Mouse (Mus musculus): ENCODE data around the gene Grm4. TPM values are rescaled to one million over a fixed set of nuclear protein-coding genes. Genes with fewer than 3 reads are reported as not detected.
"Not testable (repeated sequence)": the region's sequence is repeated elsewhere in the genome, so short reads cannot be mapped to it uniquely, and the experiment has no call there.

The Grm4 gene
- polyA plus RNA-seq, 1 experiment from 2014 or later = 0.02 TPM

GRCm38 (mm10) chr17:27386438-27386837 lies 134.8 kb downstream of the Grm4 start:
- Histone ChIP-seq H3K9ac (no peak overlapping the region), H3K9me3 (replicated peaks) (no peaks in the 10 kb centered on the region), H3K4me1 (replicated peaks) (no peaks in the 10 kb centered on the region; the same call in 1 of the 2 replicates), H3K36me3 (replicated peaks) (no peaks in the 10 kb centered on the region), H3K4me3 (replicated peaks) (no peak overlapping the region), H3K4me2 (no peak overlapping the region), H3K27me3 (no peaks in the 10 kb centered on the region; the same call in 1 of the 2 replicates), H3K27ac (replicated peaks) (no peak overlapping the region)
- WGBS (ENCODE audit: insufficient replicate concordance) = 33% methylated on average over 1 of the region's 1 CpGs
- no peak for ATAC-seq (ENCODE audit: insufficient read depth)

DNA sequence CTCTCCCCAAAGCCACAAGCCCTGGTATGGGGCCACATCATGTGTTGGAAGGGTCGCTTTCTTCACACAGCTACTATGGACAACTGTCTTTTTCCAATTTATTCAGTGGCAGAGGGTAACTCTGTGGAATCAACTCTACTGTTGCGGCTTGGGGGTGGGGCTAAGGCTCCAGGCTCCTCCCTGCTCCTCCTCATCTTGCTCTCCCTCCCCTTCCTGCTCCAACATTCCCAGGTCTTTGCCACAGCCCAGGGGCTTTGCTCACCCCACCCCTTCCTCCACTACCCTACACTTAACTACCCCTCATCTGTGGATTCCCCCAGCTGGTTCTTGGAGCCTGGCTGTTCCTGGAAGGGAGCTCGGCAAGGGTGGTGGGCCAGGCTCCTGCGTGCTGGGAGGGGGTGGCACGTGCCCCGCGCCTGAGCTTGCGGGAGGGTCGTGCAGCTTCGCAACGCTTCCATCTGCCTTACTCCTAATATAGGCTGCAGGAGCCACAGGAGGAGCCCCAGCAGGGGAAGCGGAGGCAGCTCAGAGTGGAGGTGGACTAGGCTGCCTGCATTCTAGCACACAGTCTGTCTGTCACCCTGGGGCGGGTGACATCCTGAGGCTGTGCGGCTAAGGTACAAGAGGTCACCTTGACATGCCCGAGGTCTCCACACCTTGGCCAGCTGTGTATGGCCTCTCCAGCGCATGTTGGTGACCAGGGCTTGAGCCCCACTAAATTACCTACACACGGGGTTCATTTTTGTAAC lies 135.5 kb downstream of the Grm4 start:
- Histone ChIP-seq H3K27ac (replicated peaks) (no peak overlapping the region), H3K4me2 (no peak overlapping the region), H3K4me3 (replicated peaks) (no peak overlapping the region), H3K27me3 (no peaks in the 10 kb centered on the region; the same call in 1 of the 2 replicates), H3K9me3 (replicated peaks) (no peaks in the 10 kb centered on the region), H3K36me3 (replicated peaks) (no peaks in the 10 kb centered on the region), H3K9ac (no peak overlapping the region), H3K4me1 (replicated peaks) (no peaks in the 10 kb centered on the region; the same call in 1 of the 2 replicates)
- 40% methylated on average over 17 of the region's 17 CpGs for WGBS (ENCODE audit: insufficient replicate concordance)
- no peak for ATAC-seq (ENCODE audit: insufficient read depth)

DNA sequence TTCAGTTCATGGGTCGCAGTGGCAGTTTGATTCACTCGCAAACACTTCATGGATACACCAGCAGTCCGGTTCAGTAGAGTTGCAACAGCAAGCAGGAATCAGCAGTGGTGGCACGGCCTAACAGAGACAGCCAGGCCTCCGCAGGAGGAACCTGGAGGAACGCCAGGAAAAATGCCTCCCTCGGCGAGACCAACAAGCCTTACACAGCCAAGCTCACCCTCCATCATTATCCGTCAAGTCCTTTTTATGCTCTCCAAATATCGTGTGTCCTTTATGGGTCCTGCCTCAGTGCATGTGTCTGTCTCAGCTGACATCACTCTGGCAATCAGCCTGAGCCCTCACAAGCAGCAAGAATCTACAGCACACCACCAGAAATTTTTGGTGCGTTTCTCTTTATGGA lies 138.3 kb downstream of the Grm4 start:
- WGBS (ENCODE audit: insufficient replicate concordance) = 73% methylated on average over 11 of the region's 11 CpGs
- Histone ChIP-seq H3K9me3 (replicated peaks) (no peaks in the 10 kb centered on the region), H3K4me2 (no peak overlapping the region), H3K9ac (no peak overlapping the region), H3K4me3 (replicated peaks) (no peak overlapping the region), H3K36me3 (replicated peaks) (no peaks in the 10 kb centered on the region), H3K4me1 (replicated peaks) (no peaks in the 10 kb centered on the region; the same call in 1 of the 2 replicates), H3K27me3 (no peaks in the 10 kb centered on the region), H3K27ac (replicated peaks) (no peak overlapping the region)
- ATAC-seq (ENCODE audit: insufficient read depth) = no peak

- H3K9ac ChIP-seq; H3K27ac ChIP-seq (replicated peaks); ATAC-seq (ENCODE audit: insufficient read depth); H3K4me3 ChIP-seq (replicated peaks); H3K4me1 ChIP-seq (replicated peaks); H3K36me3 ChIP-seq (replicated peaks); H3K9me3 ChIP-seq (replicated peaks); H3K4me2 ChIP-seq; H3K27me3 ChIP-seq: not testable (repeated sequence)
- WGBS (ENCODE audit: insufficient replicate concordance) = 48% methylated on average over 9 of the region's 9 CpGs
Measured at GRCm38 (mm10) chr17:27380911-27381459, 140.2 kb downstream of the Grm4 start.

DNA sequence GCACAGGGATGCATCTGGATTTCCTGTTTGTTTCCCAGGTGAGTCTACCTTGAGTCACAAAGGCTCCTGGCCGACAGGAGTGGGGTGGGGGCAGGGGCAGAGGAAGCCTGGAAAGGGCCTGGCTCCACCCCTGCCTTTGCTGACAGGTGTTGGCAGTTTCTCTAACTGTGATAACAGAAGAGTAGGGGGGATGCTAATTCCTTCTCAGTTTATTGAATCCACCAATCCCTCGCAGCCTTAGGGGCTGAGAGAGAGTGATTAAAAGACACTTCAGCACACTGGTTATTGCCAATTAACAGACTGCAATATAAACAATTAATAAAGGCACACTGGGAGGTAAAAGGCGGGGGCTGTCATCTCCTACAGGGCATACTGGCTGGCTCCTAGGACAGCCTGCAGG lies 142.2 kb downstream of the Grm4 start:
- 30% methylated on average over 3 of the region's 3 CpGs for WGBS (ENCODE audit: insufficient replicate concordance)
- no peaks in the 10 kb centered on the region for H3K36me3 ChIP-seq (replicated peaks)
- H3K9me3 ChIP-seq (replicated peaks) = no peaks in the 10 kb centered on the region
- no peak overlapping the region for H3K4me3 ChIP-seq (replicated peaks)
- no peaks in the 10 kb centered on the region for H3K4me1 ChIP-seq (replicated peaks)
- H3K27ac ChIP-seq (replicated peaks) = no peak overlapping the region
- H3K27me3 ChIP-seq = no peaks in the 10 kb centered on the region
- H3K9ac ChIP-seq = no peak overlapping the region
- H3K4me2 ChIP-seq = no peak overlapping the region
- no peak for ATAC-seq (ENCODE audit: insufficient read depth)

GRCm38 (mm10) chr17:27377151-27377550 lies 144.1 kb downstream of the Grm4 start:
- no peak overlapping the region for H3K9ac ChIP-seq
- H3K27me3 ChIP-seq = no peaks in the 10 kb centered on the region
- H3K4me1 ChIP-seq (replicated peaks) = no peaks in the 10 kb centered on the region
- no peak for ATAC-seq (ENCODE audit: insufficient read depth)
- H3K4me2 ChIP-seq = no peak overlapping the region
- no peaks in the 10 kb centered on the region for H3K36me3 ChIP-seq (replicated peaks)
- H3K27ac ChIP-seq (replicated peaks) = no peak overlapping the region
- 79% methylated on average over 1 of the region's 1 CpGs for WGBS (ENCODE audit: insufficient replicate concordance)
- no peak overlapping the region for H3K4me3 ChIP-seq (replicated peaks)
- H3K9me3 ChIP-seq (replicated peaks) = no peaks in the 10 kb centered on the region

DNA sequence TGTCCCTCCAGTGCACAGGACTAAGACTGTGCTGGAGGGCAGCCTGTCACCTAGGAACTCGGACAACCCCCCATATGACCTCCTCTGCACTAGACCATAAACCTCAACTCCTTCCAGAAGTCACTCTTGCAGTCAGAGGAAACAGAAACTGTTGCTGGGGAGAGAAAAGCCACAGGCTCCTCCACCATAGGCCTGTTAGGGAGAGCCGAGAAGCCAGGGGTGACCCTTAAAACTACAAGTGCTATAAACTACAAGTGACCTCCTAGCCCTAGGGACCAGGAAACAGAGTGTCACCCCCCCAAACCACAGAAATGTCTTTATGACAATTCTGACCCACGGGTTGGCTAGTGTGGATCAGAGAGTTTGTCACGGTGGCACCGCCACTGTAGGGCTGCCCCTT lies 145.7 kb downstream of the Grm4 start:
- no peaks in the 10 kb centered on the region for H3K9me3 ChIP-seq (replicated peaks)
- no peak overlapping the region for H3K27ac ChIP-seq (replicated peaks)
- no peaks in the 10 kb centered on the region for H3K4me1 ChIP-seq (replicated peaks)
- H3K4me3 ChIP-seq (replicated peaks) = no peak overlapping the region
- no peaks in the 10 kb centered on the region for H3K27me3 ChIP-seq
- WGBS (ENCODE audit: insufficient replicate concordance) = 39% methylated on average over 5 of the region's 5 CpGs
- no peak overlapping the region for H3K9ac ChIP-seq
- H3K36me3 ChIP-seq (replicated peaks) = no peaks in the 10 kb centered on the region
- no peak for ATAC-seq (ENCODE audit: insufficient read depth)
- no peak overlapping the region for H3K4me2 ChIP-seq

Other genes with a start within 250 kb of the Grm4 start
- 131 and 132 TPM in 2 replicates for gene Hmga1, start 35.1 kb upstream of the Grm4 start, polyA plus RNA-seq (2015; fragmentation: Nextera tagmentation; extraction: Ambion mirVana)
- 12.3 and 13.9 TPM in 2 replicates for gene AI413582, start 44.4 kb upstream of the Grm4 start, polyA plus RNA-seq (2015; fragmentation: Nextera tagmentation; extraction: Ambion mirVana)
- 23.2 and 26.1 TPM in 2 replicates for gene Nudt3, start 102.1 kb upstream of the Grm4 start, polyA plus RNA-seq (2015; fragmentation: Nextera tagmentation; extraction: Ambion mirVana)
- gene RPS10-NUDT3, start 113.8 kb upstream of the Grm4 start, polyA plus RNA-seq (2015; fragmentation: Nextera tagmentation; extraction: Ambion mirVana) = not detected in 2 replicates
- gene Rps10, start 115.3 kb upstream of the Grm4 start, polyA plus RNA-seq (2015; fragmentation: Nextera tagmentation; extraction: Ambion mirVana) = 435 and 496 TPM in 2 replicates
- gene Pacsin1, start 134.1 kb upstream of the Grm4 start, polyA plus RNA-seq (2015; fragmentation: Nextera tagmentation; extraction: Ambion mirVana) = 0.13 and 0.24 TPM in 2 replicates
- 0.18 TPM in 1 of 2 replicates, not detected in the other for gene Spdef, start 207.6 kb upstream of the Grm4 start, polyA plus RNA-seq (2015; fragmentation: Nextera tagmentation; extraction: Ambion mirVana)

All from liver, embryonic 15.5 days (tissue).